Mouse (Mus musculus): ENCODE results near the gene Kcnh4. TPM values are rescaled to one million over a fixed set of nuclear protein-coding genes. Genes with fewer than 3 reads are reported as not detected.
A peak's percentile ranks its signal among the peaks of the same experiment; 100 is the strongest.

Gene Kcnh4
- polyA plus RNA-seq, 1 experiment from 2014 or later: 0.41 TPM

DNA sequence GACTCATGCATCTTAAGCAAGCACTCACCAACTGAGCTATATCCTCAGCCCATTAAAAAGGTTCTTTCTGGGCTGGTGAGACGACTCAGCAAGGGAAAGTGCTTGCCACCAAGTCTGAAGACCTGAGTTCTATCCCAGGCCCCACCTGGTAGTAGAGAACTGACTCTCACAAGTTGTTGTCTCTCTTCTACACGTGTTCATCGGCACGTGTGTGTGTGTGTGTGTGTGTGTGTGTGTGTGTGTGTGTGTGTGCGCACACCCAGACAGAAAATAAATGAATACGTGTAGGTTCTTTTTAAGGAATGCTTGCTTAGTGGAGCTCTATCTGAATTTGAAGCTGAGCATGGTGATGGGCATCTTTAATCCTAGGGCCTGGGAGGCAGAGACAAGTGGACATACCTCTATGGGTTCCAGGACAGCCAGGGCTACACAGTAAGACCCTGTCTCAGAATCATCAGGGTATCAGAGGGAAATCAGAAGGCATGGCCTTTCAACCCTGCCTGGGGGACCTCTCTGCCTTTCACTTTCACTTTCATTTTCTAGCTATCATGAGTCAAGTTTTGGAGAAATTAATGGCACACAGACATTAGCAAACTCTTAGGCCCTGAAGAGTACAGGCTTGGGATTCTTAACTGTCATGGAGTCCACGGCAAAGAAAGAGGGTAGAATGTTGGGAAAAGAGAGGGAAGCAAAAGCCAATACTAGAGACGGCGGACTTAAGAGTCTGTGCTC, 24.4 kb downstream of the Kcnh4 start:
- H3K27ac ChIP-seq (ENCODE audit: low read depth): no peak overlapping the region
- WGBS: 88% methylated on average over 9 of the region's 9 CpGs
- no peak overlapping the region for H3K4me3 ChIP-seq (ENCODE audit: low read depth, low read length)
- no peak overlapping the region for H3K4me2 ChIP-seq (ENCODE audit: low read length)
- H3K36me3 ChIP-seq (ENCODE audit: control insufficient read depth, insufficient read depth, low read length): 0 out of 2 replicates have a peak, but pooled peaks cover 7% of the 10 kb centered on the region
- no peak overlapping the region for H3K9ac ChIP-seq (ENCODE audit: low read length)
- H3K9me3 ChIP-seq (ENCODE audit: control insufficient read depth, low read length): no peaks in the 10 kb centered on the region
- ATAC-seq (replicated peaks; ENCODE audit: low FRiP score, low TSS enrichment, low read depth) (no peak), DNase-seq (ENCODE audit: low spot score) (no peak)
- peaks cover 18% of the 10 kb centered on the region for H3K4me1 ChIP-seq (replicated peaks; ENCODE audit: control insufficient read depth, insufficient read depth, low read length)
- no peaks in the 10 kb centered on the region for H3K27me3 ChIP-seq (replicated peaks; ENCODE audit: control insufficient read depth, insufficient read depth, low read length)

DNA sequence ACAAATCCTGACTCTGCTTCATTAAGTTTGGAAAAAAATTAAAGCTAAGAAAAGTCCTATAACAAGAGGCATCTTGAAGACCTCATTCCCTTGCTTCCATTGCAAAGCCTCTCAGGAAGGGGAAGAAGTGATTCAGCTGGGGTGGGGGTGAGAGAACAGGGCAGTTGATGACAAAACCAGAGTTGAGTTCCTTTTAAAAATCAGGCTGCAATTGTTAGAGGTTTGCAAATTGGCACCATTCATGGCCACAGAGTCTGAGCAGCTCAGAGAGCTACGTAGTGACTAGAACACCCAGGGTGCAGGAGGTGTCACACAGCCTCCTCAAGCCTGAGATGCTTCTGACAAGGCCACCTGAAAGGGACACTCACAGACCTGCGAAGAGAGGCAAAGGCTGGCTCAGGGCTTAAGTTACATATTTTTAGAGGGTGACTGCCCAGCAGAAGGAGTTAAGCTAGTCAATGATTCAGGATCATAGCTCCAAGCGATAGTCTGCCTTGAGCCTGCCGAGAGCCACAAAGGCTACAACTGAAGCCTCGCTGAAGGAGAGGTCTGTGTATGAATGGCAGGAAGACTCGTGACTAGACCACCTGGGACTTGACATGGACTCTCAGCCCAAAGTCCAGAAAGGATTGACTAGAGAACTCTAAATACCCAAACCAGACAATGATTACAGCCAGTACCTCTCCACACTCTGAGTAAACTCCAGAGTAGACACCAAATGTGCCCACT, 29.1 kb downstream of the Kcnh4 start:
- Histone ChIP-seq H3K4me1 (replicated peaks; ENCODE audit: control insufficient read depth, insufficient read depth, low read length) (no peaks in the 10 kb centered on the region; the same call in 1 of the 2 replicates), H3K27ac (ENCODE audit: low read depth) (no peak overlapping the region), H3K4me2 (ENCODE audit: low read length) (no peak overlapping the region), H3K36me3 (ENCODE audit: control insufficient read depth, insufficient read depth, low read length) (peaks cover 7% of the 10 kb centered on the region; the same call in 1 of the 2 replicates), H3K9me3 (ENCODE audit: control insufficient read depth, low read length) (no peaks in the 10 kb centered on the region), H3K4me3 (ENCODE audit: low read depth, low read length) (no peak overlapping the region), H3K9ac (ENCODE audit: low read length) (no peak overlapping the region), H3K27me3 (replicated peaks; ENCODE audit: control insufficient read depth, insufficient read depth, low read length) (no peaks in the 10 kb centered on the region)
- no peak for ATAC-seq (replicated peaks; ENCODE audit: low FRiP score, low TSS enrichment, low read depth)
- DNase-seq (ENCODE audit: low spot score): no peak
- 85% methylated on average over 6 of the region's 6 CpGs for WGBS

DNA sequence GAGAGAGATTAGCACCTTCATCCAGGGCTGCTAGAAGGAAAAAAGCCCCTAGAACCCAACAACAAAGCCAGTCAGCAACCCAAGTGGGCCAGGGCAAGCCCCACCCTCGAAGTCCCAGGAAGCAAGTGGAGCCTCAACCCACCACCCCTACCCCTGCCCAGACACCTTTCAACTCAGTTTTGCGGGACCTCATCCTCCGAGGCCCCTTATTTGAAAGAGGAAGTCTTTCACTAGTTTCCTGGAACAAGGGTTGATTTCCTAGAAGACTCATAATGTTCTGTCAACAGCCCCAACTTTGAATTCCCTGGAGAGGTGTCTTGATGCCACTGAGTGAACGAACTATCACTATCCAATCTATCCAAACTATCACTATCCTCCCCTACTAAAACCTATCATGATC, 29.8 kb downstream of the Kcnh4 start:
- ATAC-seq (replicated peaks; ENCODE audit: low FRiP score, low TSS enrichment, low read depth): no peak
- Histone ChIP-seq H3K9me3 (ENCODE audit: control insufficient read depth, low read length) (no peaks in the 10 kb centered on the region), H3K27ac (ENCODE audit: low read depth) (no peak overlapping the region), H3K36me3 (ENCODE audit: control insufficient read depth, insufficient read depth, low read length) (peaks cover 7% of the 10 kb centered on the region; the same call in 1 of the 2 replicates), H3K9ac (ENCODE audit: low read length) (no peak overlapping the region), H3K4me3 (ENCODE audit: low read depth, low read length) (no peak overlapping the region), H3K4me2 (ENCODE audit: low read length) (no peak overlapping the region), H3K4me1 (replicated peaks; ENCODE audit: control insufficient read depth, insufficient read depth, low read length) (peaks cover 5% of the 10 kb centered on the region), H3K27me3 (replicated peaks; ENCODE audit: control insufficient read depth, insufficient read depth, low read length) (no peaks in the 10 kb centered on the region)
- WGBS: 85% methylated on average over 4 of the region's 4 CpGs
- DNase-seq (ENCODE audit: low spot score): no peak

DNA sequence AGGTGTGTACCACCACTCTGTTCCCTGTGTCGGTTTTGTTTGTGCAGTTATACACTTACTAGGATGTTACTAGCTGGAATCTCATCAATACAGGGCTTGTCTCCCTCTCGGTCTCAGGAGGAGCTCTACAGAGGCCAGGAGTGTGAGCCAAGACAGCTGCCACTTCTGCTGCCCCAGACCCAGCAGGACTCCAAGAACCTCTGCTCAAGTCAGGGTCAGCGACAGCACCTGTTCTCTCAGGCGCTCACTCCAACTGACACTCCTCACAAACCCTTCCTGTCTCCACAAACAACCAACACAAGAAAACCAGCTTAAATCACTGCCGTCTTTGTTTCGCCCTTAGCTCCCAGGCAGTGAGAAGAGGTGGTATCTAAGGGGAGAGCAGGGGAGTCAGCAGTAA, 31.1 kb downstream of the Kcnh4 start:
- Histone ChIP-seq H3K4me2 (ENCODE audit: low read length) (no peak overlapping the region), H3K27ac (ENCODE audit: low read depth) (no peak overlapping the region), H3K9me3 (ENCODE audit: control insufficient read depth, low read length) (no peaks in the 10 kb centered on the region), H3K36me3 (ENCODE audit: control insufficient read depth, insufficient read depth, low read length) (peaks cover 7% of the 10 kb centered on the region; the same call in 1 of the 2 replicates), H3K4me3 (ENCODE audit: low read depth, low read length) (no peak overlapping the region), H3K27me3 (replicated peaks; ENCODE audit: control insufficient read depth, insufficient read depth, low read length) (no peaks in the 10 kb centered on the region), H3K9ac (ENCODE audit: low read length) (no peak overlapping the region), H3K4me1 (replicated peaks; ENCODE audit: control insufficient read depth, insufficient read depth, low read length) (peaks cover 10% of the 10 kb centered on the region)
- ATAC-seq (replicated peaks; ENCODE audit: low FRiP score, low TSS enrichment, low read depth) (no peak), DNase-seq (ENCODE audit: low spot score) (no peak)
- WGBS: 87% methylated on average over 6 of the region's 6 CpGs

DNA sequence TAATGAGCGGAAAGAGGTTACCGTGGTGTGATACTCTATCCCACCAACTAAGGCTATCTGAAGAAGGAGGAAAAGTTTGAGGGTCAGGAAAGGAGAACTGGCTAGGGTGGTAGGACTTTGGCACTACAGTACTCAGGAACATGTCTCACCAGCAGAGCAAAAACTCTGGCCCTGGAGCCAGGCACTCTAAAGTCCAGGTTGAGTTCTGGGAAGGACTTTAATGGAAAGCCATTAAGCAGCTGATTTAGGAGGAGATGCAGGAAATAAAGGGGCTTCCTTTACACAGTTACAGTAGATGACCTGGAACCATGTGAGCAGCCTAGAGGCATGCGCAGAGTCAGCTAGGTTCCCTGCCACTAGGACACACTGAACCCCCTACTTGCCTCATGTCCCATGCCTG, 32.5 kb downstream of the Kcnh4 start:
- H3K4me3 ChIP-seq (ENCODE audit: low read depth, low read length): no peak overlapping the region
- peaks cover 10% of the 10 kb centered on the region for H3K4me1 ChIP-seq (replicated peaks; ENCODE audit: control insufficient read depth, insufficient read depth, low read length)
- H3K36me3 ChIP-seq (ENCODE audit: control insufficient read depth, insufficient read depth, low read length): peaks cover 2% of the 10 kb centered on the region; the same call in 1 of the 2 replicates
- 95% methylated on average over 3 of the region's 3 CpGs for WGBS
- H3K27me3 ChIP-seq (replicated peaks; ENCODE audit: control insufficient read depth, insufficient read depth, low read length): no peaks in the 10 kb centered on the region
- H3K4me2 ChIP-seq (ENCODE audit: low read length): no peak overlapping the region
- no peak for ATAC-seq (replicated peaks; ENCODE audit: low FRiP score, low TSS enrichment, low read depth)
- no peak for DNase-seq (ENCODE audit: low spot score)
- H3K9me3 ChIP-seq (ENCODE audit: control insufficient read depth, low read length): no peaks in the 10 kb centered on the region
- no peak overlapping the region for H3K27ac ChIP-seq (ENCODE audit: low read depth)
- no peak overlapping the region for H3K9ac ChIP-seq (ENCODE audit: low read length)

DNA sequence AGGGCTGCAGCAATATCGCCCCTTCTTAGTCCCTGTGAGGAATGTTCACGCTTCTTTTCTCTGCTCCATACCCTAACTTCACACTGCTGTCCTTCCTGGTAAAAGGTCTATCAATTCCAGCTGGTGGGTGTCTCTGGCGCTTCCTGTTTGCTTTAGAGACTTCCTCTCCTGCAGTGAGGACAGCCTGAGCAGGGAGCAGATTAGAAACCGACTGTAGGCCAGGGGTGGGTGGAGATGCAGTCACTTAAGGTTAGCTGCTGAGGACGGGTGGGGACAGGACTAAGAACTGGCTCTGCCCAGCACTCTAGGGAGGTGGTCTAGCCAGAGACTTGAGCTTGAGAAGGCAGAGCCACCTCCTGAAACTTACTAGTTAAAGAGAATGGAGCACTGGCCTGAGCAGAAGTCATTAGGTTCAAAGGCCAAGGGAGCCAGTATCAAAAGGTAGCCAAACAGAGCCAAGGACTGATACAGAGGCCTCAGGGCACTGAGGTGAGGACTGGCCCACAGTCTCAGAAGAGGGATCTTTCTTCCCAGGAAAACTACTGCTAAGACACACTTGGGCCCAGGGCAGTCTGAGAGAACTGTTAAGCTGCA, 34.7 kb downstream of the Kcnh4 start:
- H3K4me3 ChIP-seq (ENCODE audit: low read depth, low read length): no peak overlapping the region
- WGBS: 25% methylated on average over 5 of the region's 5 CpGs
- H3K36me3 ChIP-seq (ENCODE audit: control insufficient read depth, insufficient read depth, low read length): no peaks in the 10 kb centered on the region; the same call in 1 of the 2 replicates
- H3K4me1 ChIP-seq (replicated peaks; ENCODE audit: control insufficient read depth, insufficient read depth, low read length): peaks cover 14% of the 10 kb centered on the region
- no peak for ATAC-seq (replicated peaks; ENCODE audit: low FRiP score, low TSS enrichment, low read depth)
- H3K27me3 ChIP-seq (replicated peaks; ENCODE audit: control insufficient read depth, insufficient read depth, low read length): no peaks in the 10 kb centered on the region
- no peak overlapping the region for H3K9ac ChIP-seq (ENCODE audit: low read length)
- no peak overlapping the region for H3K4me2 ChIP-seq (ENCODE audit: low read length)
- H3K9me3 ChIP-seq (ENCODE audit: control insufficient read depth, low read length): no peaks in the 10 kb centered on the region
- H3K27ac ChIP-seq (ENCODE audit: low read depth): peak overlapping the region; percentile 55
- no peak for DNase-seq (ENCODE audit: low spot score)

DNA sequence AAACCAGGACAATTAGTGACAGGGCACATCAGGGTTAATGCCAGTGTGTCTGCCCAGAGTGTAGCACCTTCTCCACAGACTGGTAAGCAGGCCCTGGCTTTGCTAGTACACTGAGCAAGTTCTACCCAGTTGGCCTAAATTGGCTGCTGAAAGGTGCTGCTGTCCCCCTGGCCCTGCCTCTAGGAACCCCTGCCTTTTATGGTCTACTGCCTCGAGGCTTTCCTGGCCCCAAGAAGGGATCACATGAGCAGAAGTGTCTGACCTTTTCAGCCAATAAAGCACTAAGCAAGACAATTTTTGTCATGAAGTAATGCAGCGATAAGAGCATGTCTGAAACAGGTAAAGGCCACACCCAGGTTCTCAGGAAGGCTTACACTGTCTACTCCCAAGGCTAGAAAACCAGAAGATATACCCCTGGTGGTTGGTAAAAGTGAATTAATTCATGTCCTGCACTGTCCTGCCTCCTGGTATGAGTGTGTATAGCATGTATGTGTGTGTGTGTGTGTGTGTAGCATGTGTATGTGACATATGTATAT, 37.2 kb downstream of the Kcnh4 start:
- no peak overlapping the region for H3K9ac ChIP-seq (ENCODE audit: low read length)
- DNase-seq (ENCODE audit: low spot score) (no peak), ATAC-seq (replicated peaks; ENCODE audit: low FRiP score, low TSS enrichment, low read depth) (no peak)
- WGBS: 51% methylated on average over 2 of the region's 2 CpGs
- peaks cover 14% of the 10 kb centered on the region for H3K4me1 ChIP-seq (replicated peaks; ENCODE audit: control insufficient read depth, insufficient read depth, low read length)
- H3K9me3 ChIP-seq (ENCODE audit: control insufficient read depth, low read length): no peaks in the 10 kb centered on the region
- H3K27ac ChIP-seq (ENCODE audit: low read depth): no peak overlapping the region
- no peak overlapping the region for H3K4me2 ChIP-seq (ENCODE audit: low read length)
- peaks cover 19% of the 10 kb centered on the region for H3K36me3 ChIP-seq (ENCODE audit: control insufficient read depth, insufficient read depth, low read length)
- no peaks in the 10 kb centered on the region for H3K27me3 ChIP-seq (replicated peaks; ENCODE audit: control insufficient read depth, insufficient read depth, low read length)
- no peak overlapping the region for H3K4me3 ChIP-seq (ENCODE audit: low read depth, low read length)

DNA sequence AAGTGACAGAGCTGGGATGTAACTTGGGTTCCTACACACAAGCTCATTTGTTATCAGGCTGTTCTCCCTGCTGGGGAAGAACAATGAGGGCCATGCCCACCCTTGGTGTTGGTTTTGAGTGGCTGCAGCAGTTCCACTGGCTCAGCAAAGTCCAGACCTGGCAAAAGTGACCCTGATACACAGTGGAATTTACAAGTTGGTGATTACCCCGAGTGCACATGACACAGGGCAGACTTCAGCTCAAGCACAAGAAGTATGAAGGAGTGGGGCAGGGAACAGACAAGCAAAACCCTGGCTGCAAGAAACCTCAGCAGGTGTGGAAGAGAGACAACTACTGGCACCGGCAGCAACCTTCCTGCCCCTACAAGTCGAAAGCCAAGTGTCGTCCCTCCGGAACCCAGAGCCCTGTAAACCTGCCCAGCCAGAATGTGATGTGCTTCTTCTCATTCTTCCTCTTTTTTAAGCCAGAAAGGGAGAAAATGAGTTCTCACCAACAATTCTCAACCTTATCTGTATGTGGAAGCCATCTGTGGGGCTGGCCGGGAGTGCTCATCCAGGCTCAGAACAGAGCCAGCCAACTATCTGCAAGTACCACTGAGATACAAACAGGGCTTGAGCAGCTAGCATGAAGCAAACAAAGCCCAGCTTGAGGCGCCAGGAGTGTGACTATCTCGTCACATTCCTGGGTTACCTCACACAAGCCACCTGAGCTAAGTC, 37.8 kb downstream of the Kcnh4 start:
- WGBS: 69% methylated on average over 8 of the region's 8 CpGs
- Histone ChIP-seq H3K27ac (ENCODE audit: low read depth) (no peak overlapping the region), H3K9ac (ENCODE audit: low read length) (no peak overlapping the region), H3K4me1 (replicated peaks; ENCODE audit: control insufficient read depth, insufficient read depth, low read length) (peaks cover 14% of the 10 kb centered on the region), H3K36me3 (ENCODE audit: control insufficient read depth, insufficient read depth, low read length) (peaks cover 26% of the 10 kb centered on the region), H3K27me3 (replicated peaks; ENCODE audit: control insufficient read depth, insufficient read depth, low read length) (no peaks in the 10 kb centered on the region), H3K4me2 (ENCODE audit: low read length) (no peak overlapping the region), H3K4me3 (ENCODE audit: low read depth, low read length) (no peak overlapping the region), H3K9me3 (ENCODE audit: control insufficient read depth, low read length) (no peaks in the 10 kb centered on the region)
- no peak for DNase-seq (ENCODE audit: low spot score)
- ATAC-seq (replicated peaks; ENCODE audit: low FRiP score, low TSS enrichment, low read depth): no peak
